In the genomic region with DNA sequence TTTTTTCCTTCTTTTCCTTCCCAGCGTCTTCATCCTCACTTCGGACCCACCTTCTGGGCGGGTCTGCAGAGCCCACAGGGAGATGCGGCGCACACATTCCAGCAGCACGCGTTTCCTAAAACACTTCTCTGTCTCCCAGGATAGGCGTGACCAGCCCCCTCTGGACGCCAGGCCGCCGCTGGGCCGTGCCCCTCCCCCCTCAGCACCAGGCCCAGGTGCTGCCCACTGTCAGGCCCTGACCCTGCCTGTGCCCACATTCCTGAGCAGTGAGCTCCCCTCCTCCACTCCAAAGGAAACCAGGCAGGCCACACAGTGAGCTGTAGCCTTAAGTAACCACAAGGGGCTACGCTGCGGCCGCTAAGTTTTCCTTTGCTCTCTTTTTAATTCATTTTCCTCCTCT, we compare ENCODE assay signal across 9 mouse cellular contexts. TPM values are rescaled to one million over a fixed set of nuclear protein-coding genes. Genes with fewer than 3 reads are reported as not detected.
DNase-seq lines count a peak whose midpoint lies in the region; ATAC-seq and TF ChIP-seq lines count a peak whose summit lies in the region.
"Had no signal": no experiment of that assay in that cellular context is flagged by ENCODE, and none has a peak within 500 bp of the region (broad histone marks: within the 10 kb centered on the region; RNA-seq: fewer than 3 reads in every experiment).

No protein-coding gene starts in this region.

- peaks cover 8% of the 10 kb centered on the region for H3K36me3 ChIP-seq in C2C12 (ENCODE audit: control insufficient read depth, insufficient read depth)
- no peaks in the 10 kb centered on the region for H3K36me3 ChIP-seq in intestine, embryonic 14.5 days (ENCODE audit: control insufficient read depth, insufficient read depth, low read length)
- no peaks in the 10 kb centered on the region for H3K36me3 ChIP-seq in lung, embryonic 14.5 days (ENCODE audit: insufficient read depth)

- H3K9ac ChIP-seq in intestine, embryonic 14.5 days (ENCODE audit: low read length): 0 out of 2 replicates have a peak overlapping the region, but pooled peaks have one; percentile 25
- peak overlapping the region; percentile 37; the same call in 1 of the 2 replicates for H3K9ac ChIP-seq in lung, embryonic 14.5 days

- H3K27ac ChIP-seq in brown adipose tissue, adult 24 weeks (replicated peaks; ENCODE audit: low read depth, low read length): peak overlapping the region; percentile 82
- peak overlapping the region; percentile 57 for H3K27ac ChIP-seq in intestine, embryonic 14.5 days (ENCODE audit: low read depth)
- peak overlapping the region; percentile 74 for H3K27ac ChIP-seq in lung, embryonic 14.5 days (ENCODE audit: low read depth)
- H3K27ac ChIP-seq: macrophage had no signal

- 9% methylated on average over 15 of the region's 15 CpGs for WGBS in intestine, embryonic 14.5 days
- 6% methylated on average over 15 of the region's 15 CpGs for WGBS in lung, embryonic 14.5 days

- no peak overlapping the region for H3K4me3 ChIP-seq in C2C12 (ENCODE audit: insufficient read depth, poor library complexity, severe bottlenecking)
- no peak overlapping the region for H3K4me3 ChIP-seq in brown adipose tissue, adult 24 weeks (ENCODE audit: insufficient read depth, low read depth, low read length)
- no peak overlapping the region for H3K4me3 ChIP-seq in intestine, embryonic 14.5 days (ENCODE audit: low read depth, low read length)
- H3K4me3 ChIP-seq in lung, embryonic 14.5 days (ENCODE audit: low read depth, low read length): no peak overlapping the region

- peaks cover 98% of the 10 kb centered on the region for H3K79me2 ChIP-seq in C2C12 (ENCODE audit: control insufficient read depth, insufficient read depth)

- H3K9me3 ChIP-seq in intestine, embryonic 14.5 days (ENCODE audit: control insufficient read depth, low read length): no peaks in the 10 kb centered on the region
- H3K9me3 ChIP-seq in lung, embryonic 14.5 days (ENCODE audit: low read depth, low read length): no peaks in the 10 kb centered on the region

- H3K4me2 ChIP-seq in intestine, embryonic 14.5 days (ENCODE audit: low read length): peak overlapping the region; percentile 29; the same call in 1 of the 2 replicates
- peak overlapping the region; percentile 48 for H3K4me2 ChIP-seq in lung, embryonic 14.5 days

- H3K79me3 ChIP-seq in C2C12 (ENCODE audit: low read depth): peaks cover 65% of the 10 kb centered on the region

- no peak for DNase-seq in intestine, embryonic 14.5 days (ENCODE audit: low spot score)
- DNase-seq in lung, embryonic 14.5 days: peak; percentile 75
- DNase-seq in yolk sac, embryonic 10.5 days (ENCODE audit: low spot score): peak; percentile 78
- no peak for DNase-seq in urinary bladder, postnatal 10 days (ENCODE audit: low spot score)
- no peak for DNase-seq in gastrocnemius, postnatal 25 days
- no peak for DNase-seq in adipocyte (ENCODE audit: low spot score)

- ATAC-seq in intestine, embryonic 14.5 days (replicated peaks; ENCODE audit: low FRiP score, low TSS enrichment, low read depth): peak; percentile 52
- ATAC-seq in lung, embryonic 14.5 days (ENCODE audit: insufficient read depth): peak; percentile 73

- peaks cover 60% of the 10 kb centered on the region for H3K4me1 ChIP-seq in brown adipose tissue, adult 24 weeks (ENCODE audit: control insufficient read depth, insufficient read depth, insufficient read length, low read length)
- H3K4me1 ChIP-seq in intestine, embryonic 14.5 days (replicated peaks; ENCODE audit: control insufficient read depth, insufficient read depth, low read length): peaks cover 41% of the 10 kb centered on the region
- peaks cover 28% of the 10 kb centered on the region for H3K4me1 ChIP-seq in lung, embryonic 14.5 days (ENCODE audit: insufficient read depth)

- TF ChIP-seq CTCF in C2C12 (IDR thresholded peaks at IDR 0.05; ENCODE audit: control insufficient read depth, insufficient read depth, insufficient read length): no peak
- peak; percentile 66 for TF ChIP-seq CTCF in lung, embryonic 14.5 days (IDR thresholded peaks at IDR 0.05; ENCODE audit: low read depth)

- H3ac ChIP-seq in C2C12 (ENCODE audit: control insufficient read depth, insufficient read length, low read depth): no peak overlapping the region

- no peaks in the 10 kb centered on the region for H3K27me3 ChIP-seq in C2C12 (ENCODE audit: control insufficient read depth, insufficient read depth, insufficient read length)
- H3K27me3 ChIP-seq in intestine, embryonic 14.5 days (replicated peaks; ENCODE audit: control insufficient read depth, insufficient read depth, low read length): no peaks in the 10 kb centered on the region
- H3K27me3 ChIP-seq in lung, embryonic 14.5 days (ENCODE audit: insufficient read depth, low read length): no peaks in the 10 kb centered on the region

TF ChIP-seq in C2C12, 6 proteins besides CTCF, POLR2A, EP300 and RAD21:
- TF ChIP-seq CEBPB (IDR thresholded peaks at IDR 0.05; ENCODE audit: low read depth): no peak
- peak; percentile 32 for TF ChIP-seq MYOD1 (IDR thresholded peaks at IDR 0.05; ENCODE audit: control insufficient read depth, insufficient read length, low read depth)

RNA-seq across cellular contexts. Expression of gene Pxn, which starts 17.5 kb away (rescaled TPM):
- polyA plus RNA-seq in C2C12 (2012; fragmentation: generic; extraction: Trizol): 46.8 TPM
- polyA plus RNA-seq in brown adipose tissue, adult 24 weeks (2012; ENCODE audit: insufficient read depth, insufficient read length, missing spikeins): 10.6 and 12.2 TPM in 2 replicates
- polyA plus RNA-seq in intestine, embryonic 14.5 days (2014; fragmentation: Nextera tagmentation; extraction: Ambion mirVana): 16.8 and 19.3 TPM in 2 replicates
- polyA plus RNA-seq in lung, embryonic 14.5 days (2014; fragmentation: Nextera tagmentation; extraction: Ambion mirVana): 22.3 and 25.2 TPM in 2 replicates
- total RNA-seq in gastrocnemius, postnatal 25 days (2021): 10 to 100 TPM; 70.0 to 78.1 TPM

RNA-seq across cellular contexts. Expression of gene Rplp0, which starts 35.3 kb away (rescaled TPM):
- polyA plus RNA-seq in C2C12 (2012; fragmentation: generic; extraction: Trizol): 5,791 TPM
- polyA plus RNA-seq in brown adipose tissue, adult 24 weeks (2012; ENCODE audit: insufficient read depth, insufficient read length, missing spikeins): 575 and 685 TPM in 2 replicates
- polyA plus RNA-seq in intestine, embryonic 14.5 days (2014; fragmentation: Nextera tagmentation; extraction: Ambion mirVana): 2,116 and 2,150 TPM in 2 replicates
- polyA plus RNA-seq in lung, embryonic 14.5 days (2014; fragmentation: Nextera tagmentation; extraction: Ambion mirVana): 1,859 and 1,954 TPM in 2 replicates
- 100 to 1,000 TPM; 558 to 572 TPM for total RNA-seq in gastrocnemius, postnatal 25 days (2021)

RNA-seq across cellular contexts. Expression of gene Sirt4, which starts 39.4 kb away (rescaled TPM):
- 9.2 TPM for polyA plus RNA-seq in C2C12 (2012; fragmentation: generic; extraction: Trizol)
- polyA plus RNA-seq in brown adipose tissue, adult 24 weeks (2012; ENCODE audit: insufficient read depth, insufficient read length, missing spikeins): 11.4 and 18.4 TPM in 2 replicates
- polyA plus RNA-seq in intestine, embryonic 14.5 days (2014; fragmentation: Nextera tagmentation; extraction: Ambion mirVana): 15.2 and 21.5 TPM in 2 replicates
- 22.8 and 23.9 TPM in 2 replicates for polyA plus RNA-seq in lung, embryonic 14.5 days (2014; fragmentation: Nextera tagmentation; extraction: Ambion mirVana)
- 10 to 100 TPM; 13.8 to 14.1 TPM for total RNA-seq in gastrocnemius, postnatal 25 days (2021)

RNA-seq across cellular contexts. Expression of gene Gcn1l1, which starts 41.1 kb away (rescaled TPM):
- polyA plus RNA-seq in C2C12 (2012; fragmentation: generic; extraction: Trizol): 46.2 TPM
- 9.9 and 15.0 TPM in 2 replicates for polyA plus RNA-seq in brown adipose tissue, adult 24 weeks (2012; ENCODE audit: insufficient read depth, insufficient read length, missing spikeins)
- polyA plus RNA-seq in intestine, embryonic 14.5 days (2014; fragmentation: Nextera tagmentation; extraction: Ambion mirVana): 43.6 and 44.8 TPM in 2 replicates
- 52.9 and 58.8 TPM in 2 replicates for polyA plus RNA-seq in lung, embryonic 14.5 days (2014; fragmentation: Nextera tagmentation; extraction: Ambion mirVana)
- total RNA-seq in gastrocnemius, postnatal 25 days (2021): 10 to 100 TPM; 26.1 to 30.7 TPM

RNA-seq across cellular contexts. Expression of gene Pla2g1b, which starts 57.9 kb away (rescaled TPM):
- polyA plus RNA-seq in C2C12 (2012; fragmentation: generic; extraction: Trizol): not detected
- not detected in 2 replicates for polyA plus RNA-seq in brown adipose tissue, adult 24 weeks (2012; ENCODE audit: insufficient read depth, insufficient read length, missing spikeins)
- 5.0 and 6.3 TPM in 2 replicates for polyA plus RNA-seq in intestine, embryonic 14.5 days (2014; fragmentation: Nextera tagmentation; extraction: Ambion mirVana)
- polyA plus RNA-seq in lung, embryonic 14.5 days (2014; fragmentation: Nextera tagmentation; extraction: Ambion mirVana): 4.5 and 5.6 TPM in 2 replicates
- total RNA-seq in gastrocnemius, postnatal 25 days (2021): not detected
- polyA plus RNA-seq: macrophage had no signal

Comparison
In these comparisons a context has a peak if more than half of its experiments do, and no peak if none do; other contexts are left out.
1. DNase-seq: peak in lung, embryonic 14.5 days (single experiment) and yolk sac, embryonic 10.5 days (single experiment); none in intestine, embryonic 14.5 days (single experiment), urinary bladder, postnatal 10 days (single experiment), gastrocnemius, postnatal 25 days (single experiment) and adipocyte (single experiment).
2. Peak in every context shown above with its lines, with median percentiles within 50 percentile points of each other: H3K27ac ChIP-seq.